Mouse (Mus musculus) thymus, postnatal 4 days (tissue): ENCODE measurements around the gene Thumpd2.
A peak's percentile ranks its signal among the peaks of the same experiment; 100 is the strongest.

Experiments used
- DNase-seq: peaks from one replicate; pipeline ENCODE4 v3.0.0; 2021

Gene Thumpd2

GRCm38 (mm10) chr17:81031830-81032442 lies 32.9 kb downstream of the Thumpd2 start:
- no peak for DNase-seq

- DNase-seq = no peak
Measured at GRCm38 (mm10) chr17:81027331-81027730, 37.6 kb downstream of the Thumpd2 start.

GRCm38 (mm10) chr17:81017132-81017531 lies 47.8 kb downstream of the Thumpd2 start:
- no peak for DNase-seq

GRCm38 (mm10) chr17:81015814-81016447 lies 49.0 kb downstream of the Thumpd2 start:
- DNase-seq = peak; percentile 40

GRCm38 (mm10) chr17:81010844-81011685 lies 53.8 kb downstream of the Thumpd2 start:
- DNase-seq = no peak

- DNase-seq = no peak
Measured at GRCm38 (mm10) chr17:81010199-81010598, 54.7 kb downstream of the Thumpd2 start.

- DNase-seq = no peak
Measured at GRCm38 (mm10) chr17:81009112-81009511, 55.8 kb downstream of the Thumpd2 start.

- DNase-seq = no peak
Measured at GRCm38 (mm10) chr17:81005292-81005691, 59.6 kb downstream of the Thumpd2 start.

- no peak for DNase-seq
Measured at GRCm38 (mm10) chr17:81004454-81004853, 60.4 kb downstream of the Thumpd2 start.

GRCm38 (mm10) chr17:81002130-81002529 lies 62.8 kb downstream of the Thumpd2 start:
- DNase-seq = no peak

GRCm38 (mm10) chr17:81001647-81002046 lies 63.2 kb downstream of the Thumpd2 start:
- DNase-seq = no peak

- DNase-seq = no peak
Measured at GRCm38 (mm10) chr17:81001010-81001409, 63.9 kb downstream of the Thumpd2 start.

GRCm38 (mm10) chr17:80998958-80999357 lies 65.9 kb downstream of the Thumpd2 start:
- DNase-seq = no peak

- no peak for DNase-seq
Measured at GRCm38 (mm10) chr17:80997226-80997625, 67.7 kb downstream of the Thumpd2 start.

- DNase-seq = no peak
Measured at GRCm38 (mm10) chr17:80991535-80992127, 73.3 kb downstream of the Thumpd2 start.

- no peak for DNase-seq
Measured at GRCm38 (mm10) chr17:80982976-80983375, 81.9 kb downstream of the Thumpd2 start.

- DNase-seq = peak; percentile 49
Measured at GRCm38 (mm10) chr17:80982412-80982787, 82.5 kb downstream of the Thumpd2 start.

GRCm38 (mm10) chr17:80981721-80982411 lies 83.0 kb downstream of the Thumpd2 start:
- no peak for DNase-seq

GRCm38 (mm10) chr17:80980096-80980495 lies 84.8 kb downstream of the Thumpd2 start:
- DNase-seq = no peak

GRCm38 (mm10) chr17:80977245-80977644 lies 87.6 kb downstream of the Thumpd2 start:
- DNase-seq = no peak
